Mouse (Mus musculus): ENCODE data around the gene Ypel2.
"Not testable (repeated sequence)": the region's sequence is repeated elsewhere in the genome, so short reads cannot be mapped to it uniquely, and the experiment has no call there.

Ypel2 gene

GRCm38 (mm10) chr11:86993041-86994037 is at the start of gene Ypel2:
Gene Ypel2, minus strand, starts transcription at chr11:86993707.
- DNase-seq (ENCODE audit: low spot score in 2 of 2), result peak; percentile 71 to 76

GRCm38 (mm10) chr11:87043052-87043451 is 49.5 kb upstream of the Ypel2 start:
- no peak for DNase-seq (ENCODE audit: low spot score in 2 of 2)

- no peak for DNase-seq (ENCODE audit: low spot score in 2 of 2)
These were observed 45.9 kb upstream of the Ypel2 start for GRCm38 (mm10) chr11:87039307-87039963.

GRCm38 (mm10) chr11:87036180-87036579 is 42.7 kb upstream of the Ypel2 start:
- no peak for DNase-seq (ENCODE audit: low spot score in 2 of 2)

DNA sequence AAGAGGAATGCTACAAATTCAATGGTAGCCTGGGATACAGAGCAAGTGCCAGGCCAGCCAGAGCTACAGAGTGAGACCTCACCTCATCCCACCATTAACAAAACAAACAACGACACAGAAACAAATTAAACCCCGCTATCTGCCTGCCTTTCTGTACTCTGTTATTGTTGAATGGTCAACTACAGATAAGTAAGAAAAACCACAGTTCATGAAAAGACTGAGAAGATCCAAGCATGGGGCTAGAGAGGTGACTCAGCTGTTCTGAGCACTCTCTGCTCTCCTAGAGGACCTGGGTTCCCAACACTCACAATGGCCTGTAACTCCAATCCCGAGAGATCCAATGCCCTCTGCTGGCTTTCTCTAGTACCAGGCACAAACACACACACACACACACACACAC is 34.7 kb upstream of the Ypel2 start:
- no peak for DNase-seq (ENCODE audit: low spot score in 2 of 2)

- no peak for DNase-seq (ENCODE audit: low spot score in 2 of 2)
These were observed 32.8 kb upstream of the Ypel2 start for GRCm38 (mm10) chr11:87026096-87026875.

DNA sequence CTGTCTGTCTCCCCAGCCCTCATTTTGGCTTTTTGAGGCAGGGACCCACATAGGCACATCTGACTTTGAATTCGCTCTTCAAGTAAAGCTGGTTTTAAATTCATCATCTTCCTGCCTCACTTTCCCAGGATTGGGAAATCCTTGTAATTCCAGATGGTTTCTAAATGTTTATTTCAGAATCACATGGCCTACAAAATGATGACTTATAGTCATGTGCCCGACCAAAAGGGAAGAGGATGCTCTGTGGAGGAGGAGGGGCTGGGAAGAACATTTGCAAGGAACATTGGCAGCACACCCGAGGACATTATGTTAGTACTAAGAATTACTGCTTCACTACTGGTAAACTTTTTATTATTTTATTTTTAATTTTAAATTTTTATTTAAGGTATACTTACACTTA is 31.8 kb upstream of the Ypel2 start:
- no peak for DNase-seq (ENCODE audit: low spot score in 2 of 2)

GRCm38 (mm10) chr11:87023240-87023639 is 29.7 kb upstream of the Ypel2 start:
- not testable (repeated sequence) for DNase-seq (ENCODE audit: low spot score in 2 of 2)

DNA sequence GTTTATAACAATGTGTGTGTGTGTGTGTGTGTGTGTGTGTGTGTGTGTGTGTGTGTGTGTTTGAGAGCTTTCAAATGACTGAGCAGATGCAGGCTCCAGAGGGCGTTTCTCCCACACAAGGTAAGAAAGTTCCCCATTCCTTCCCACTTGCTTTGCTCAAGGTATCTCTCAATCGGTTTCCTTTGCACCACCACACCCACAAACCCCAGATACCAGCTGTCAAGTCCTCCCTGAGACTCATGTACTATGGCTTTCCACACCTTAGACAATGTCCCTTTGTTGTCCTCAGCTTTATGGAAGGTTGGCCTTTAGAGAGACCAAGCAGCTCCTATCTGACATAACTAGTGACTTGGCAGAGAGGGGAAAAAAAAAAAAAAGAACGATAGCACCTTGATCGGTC is 29.3 kb upstream of the Ypel2 start:
- no peak for DNase-seq (ENCODE audit: low spot score in 2 of 2)

- no peak for DNase-seq (ENCODE audit: low spot score in 2 of 2)
These were observed 28.0 kb upstream of the Ypel2 start for GRCm38 (mm10) chr11:87021551-87021950.

GRCm38 (mm10) chr11:87020449-87020848 is 26.9 kb upstream of the Ypel2 start:
- DNase-seq (ENCODE audit: low spot score in 2 of 2), result no peak

GRCm38 (mm10) chr11:87019431-87019830 is 25.9 kb upstream of the Ypel2 start:
- DNase-seq (ENCODE audit: low spot score in 2 of 2), result no peak

GRCm38 (mm10) chr11:87018081-87018480 is 24.6 kb upstream of the Ypel2 start:
- DNase-seq (ENCODE audit: low spot score in 2 of 2), result no peak

GRCm38 (mm10) chr11:87015691-87016090 is 22.2 kb upstream of the Ypel2 start:
- no peak for DNase-seq (ENCODE audit: low spot score in 2 of 2)

- DNase-seq (ENCODE audit: low spot score in 2 of 2), result no peak
These were observed 17.0 kb upstream of the Ypel2 start for GRCm38 (mm10) chr11:87010476-87010875.

DNA sequence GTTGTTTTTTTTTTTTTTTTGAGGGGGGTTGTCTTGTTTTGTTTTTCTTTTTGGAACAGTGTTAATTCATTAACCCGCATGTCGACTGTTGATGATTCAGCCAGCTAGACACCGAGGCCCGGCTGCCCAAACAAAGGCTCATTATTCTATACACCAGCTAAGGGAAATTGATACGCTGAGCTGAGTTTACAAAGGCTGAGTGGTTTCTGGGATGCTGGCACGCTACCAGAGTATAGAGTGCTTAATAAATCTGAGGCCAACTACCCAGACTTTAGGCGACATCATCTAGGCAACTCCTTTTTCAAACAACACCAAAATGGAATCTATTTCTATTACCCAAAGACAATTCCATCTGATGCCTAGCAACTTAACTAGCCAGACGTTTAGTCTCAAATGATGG is 13.9 kb upstream of the Ypel2 start:
- no peak for DNase-seq (ENCODE audit: low spot score in 2 of 2)

- DNase-seq (ENCODE audit: low spot score in 2 of 2), result no peak
These were observed 11.7 kb upstream of the Ypel2 start for GRCm38 (mm10) chr11:87004960-87005755.

GRCm38 (mm10) chr11:87002078-87002829 is 8.7 kb upstream of the Ypel2 start:
- no peak for DNase-seq (ENCODE audit: low spot score in 2 of 2)

DNA sequence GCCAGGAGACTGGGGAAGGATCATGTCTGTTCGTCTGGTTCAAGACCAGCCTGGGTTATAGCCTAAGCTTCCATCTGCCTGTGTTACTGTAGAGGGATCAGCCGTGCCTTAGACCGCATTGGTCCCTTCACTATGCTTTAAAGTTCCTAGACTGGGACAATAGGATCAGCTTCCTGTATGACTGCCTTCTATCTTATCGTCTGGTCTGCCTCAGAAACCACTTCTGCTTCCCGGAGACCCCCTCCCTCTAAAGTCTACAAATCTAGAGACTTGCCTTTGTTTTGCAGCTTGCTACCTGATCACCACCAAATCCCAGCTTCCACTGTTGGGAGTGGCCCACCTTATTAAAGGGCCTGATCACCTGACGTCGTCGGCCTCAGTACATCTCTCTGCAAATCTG is 7.7 kb upstream of the Ypel2 start:
- no peak for DNase-seq (ENCODE audit: low spot score in 2 of 2)

DNA sequence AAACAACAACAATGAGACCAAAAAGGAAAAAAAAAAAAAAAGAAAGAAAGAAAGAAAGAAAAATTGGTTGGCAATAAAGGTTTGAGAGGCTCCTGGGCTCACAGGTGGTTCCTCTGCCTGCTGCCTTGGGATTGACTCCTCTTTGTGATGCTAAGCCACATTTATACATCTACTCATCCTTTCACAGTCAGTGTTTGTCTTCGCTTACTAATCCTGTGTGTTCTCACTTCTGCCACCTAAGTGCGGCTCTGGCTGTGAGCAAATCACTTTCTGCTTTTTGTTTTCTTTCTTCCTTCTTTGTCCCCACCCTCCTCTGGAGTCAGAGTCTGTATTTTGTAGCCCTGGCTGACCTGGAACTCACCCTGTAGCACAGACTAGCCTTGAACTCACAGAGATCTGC is 2.8 kb upstream of the Ypel2 start:
- DNase-seq (ENCODE audit: low spot score in 2 of 2), result no peak

All from spleen, postnatal 14 days (tissue).